12 mouse cellular contexts compared by ENCODE assay signal in genomic region chr2:26582741-26583140, GRCm38 (mm10). TPM values are rescaled to one million over a fixed set of nuclear protein-coding genes. Genes with fewer than 3 reads are reported as not detected.
DNase-seq lines count a peak whose midpoint lies in the region; ATAC-seq and TF ChIP-seq lines count a peak whose summit lies in the region.
"Had no signal": no experiment of that assay in that cellular context is flagged by ENCODE, and none has a peak within 500 bp of the region (broad histone marks: within the 10 kb centered on the region; RNA-seq: fewer than 3 reads in every experiment).

No protein-coding gene starts in this region.

- no peaks in the 10 kb centered on the region for H3K27me3 ChIP-seq in hindbrain, embryonic 14.5 days (ENCODE audit: control insufficient read depth, insufficient read depth, low read length)
- no peaks in the 10 kb centered on the region for H3K27me3 ChIP-seq in hindbrain, embryonic 16.5 days (replicated peaks; ENCODE audit: control insufficient read depth, insufficient read depth, low read length)
- 0 out of 2 replicates have a peak, but pooled peaks cover 4% of the 10 kb centered on the region for H3K27me3 ChIP-seq in E14TG2a.4 (ENCODE audit: insufficient read depth, low read length)

- 0 out of 2 replicates have a peak overlapping the region, but pooled peaks have one; percentile 12 for H3K27ac ChIP-seq in hindbrain, embryonic 14.5 days
- no peak overlapping the region for H3K27ac ChIP-seq in hindbrain, embryonic 16.5 days (ENCODE audit: low read depth, low read length)
- H3K27ac ChIP-seq in brown adipose tissue, adult 24 weeks (replicated peaks; ENCODE audit: low read depth, low read length), result peak overlapping the region; percentile 99

- no peaks in the 10 kb centered on the region for H3K36me3 ChIP-seq in hindbrain, embryonic 14.5 days (replicated peaks; ENCODE audit: control insufficient read depth, insufficient read depth)
- H3K36me3 ChIP-seq in hindbrain, embryonic 16.5 days (ENCODE audit: control insufficient read depth, insufficient read depth, low read length), result no peaks in the 10 kb centered on the region
- H3K36me3 ChIP-seq in E14TG2a.4 (ENCODE audit: insufficient read depth, low read length), result no peaks in the 10 kb centered on the region

- no peak overlapping the region for H3K4me3 ChIP-seq in hindbrain, embryonic 14.5 days (replicated peaks; ENCODE audit: low read length)
- no peak overlapping the region for H3K4me3 ChIP-seq in hindbrain, embryonic 16.5 days (ENCODE audit: low read length)
- H3K4me3 ChIP-seq in E14TG2a.4 (replicated peaks; ENCODE audit: low read length), result 0 out of 2 replicates have a peak overlapping the region, but pooled peaks have one; percentile 23
- peak overlapping the region; percentile 56 for H3K4me3 ChIP-seq in brown adipose tissue, adult 24 weeks (ENCODE audit: insufficient read depth, low read depth, low read length)

- H3K4me2 ChIP-seq in hindbrain, embryonic 14.5 days (replicated peaks), result no peak overlapping the region
- H3K4me2 ChIP-seq in hindbrain, embryonic 16.5 days (ENCODE audit: low read length), result no peak overlapping the region

- H3K4me1 ChIP-seq in hindbrain, embryonic 14.5 days (replicated peaks; ENCODE audit: control insufficient read depth, insufficient read depth, low read length), result peaks cover 13% of the 10 kb centered on the region
- peaks cover 6% of the 10 kb centered on the region; the same call in 1 of the 2 replicates for H3K4me1 ChIP-seq in hindbrain, embryonic 16.5 days (ENCODE audit: control insufficient read depth, insufficient read depth, low read depth, low read length)
- H3K4me1 ChIP-seq in E14TG2a.4 (replicated peaks; ENCODE audit: low read depth, low read length), result peaks cover 60% of the 10 kb centered on the region
- H3K4me1 ChIP-seq in brown adipose tissue, adult 24 weeks (ENCODE audit: control insufficient read depth, insufficient read depth, insufficient read length, low read length), result peaks cover 14% of the 10 kb centered on the region

- H3K9ac ChIP-seq in hindbrain, embryonic 14.5 days, result no peak overlapping the region
- H3K9ac ChIP-seq in hindbrain, embryonic 16.5 days (ENCODE audit: low read depth, low read length), result no peak overlapping the region

- no peaks in the 10 kb centered on the region for H3K9me3 ChIP-seq in hindbrain, embryonic 14.5 days (ENCODE audit: control insufficient read depth, low read length)
- no peaks in the 10 kb centered on the region for H3K9me3 ChIP-seq in hindbrain, embryonic 16.5 days (ENCODE audit: control insufficient read depth, low read length)
- no peaks in the 10 kb centered on the region for H3K9me3 ChIP-seq in E14TG2a.4 (ENCODE audit: low read length)
- H3K9me3 ChIP-seq: G1E had no signal

- 71% methylated on average over 7 of the region's 7 CpGs for WGBS in hindbrain, embryonic 14.5 days
- 64% methylated on average over 7 of the region's 7 CpGs for WGBS in hindbrain, embryonic 16.5 days

- no peak for ATAC-seq in hindbrain, embryonic 14.5 days (ENCODE audit: low FRiP score)
- ATAC-seq in hindbrain, embryonic 16.5 days, result no peak
- ATAC-seq in frontal cortex, adult (ENCODE audit: low TSS enrichment), result no peak

- DNase-seq in hindbrain, embryonic 14.5 days (ENCODE audit: low spot score), result no peak
- DNase-seq in kidney, postnatal 25 days, result peak; percentile 49 to 52
- no peak for DNase-seq in frontal cortex, adult 2 months (ENCODE audit: extremely low spot score in 1 of 2, low spot score in 1 of 2)
- no peak for DNase-seq in ovary, adult 18-20 months (ENCODE audit: low spot score)
- DNase-seq: adrenal gland, postnatal 10 days; cerebellum, postnatal 25 days; gastrocnemius, postnatal 36 days had no signal

- no peak for TF ChIP-seq CTCF in E14TG2a.4 (conservative IDR thresholded peaks at IDR 0.05; ENCODE audit: low read length)

RNA-seq across cellular contexts. Expression of gene Egfl7, which starts 2.9 kb away (rescaled TPM):
- 62.2 and 69.2 TPM in 2 replicates for polyA plus RNA-seq in hindbrain, embryonic 14.5 days (2014; fragmentation: Nextera tagmentation; extraction: Ambion mirVana)
- 75.4 and 76.2 TPM in 2 replicates for polyA plus RNA-seq in hindbrain, embryonic 16.5 days (2015; fragmentation: Nextera tagmentation; extraction: Ambion mirVana)
- polyA plus RNA-seq in brown adipose tissue, adult 24 weeks (2012; ENCODE audit: insufficient read depth, insufficient read length, missing spikeins), result 75.5 and 80.4 TPM in 2 replicates
- 123 and 130 TPM in 2 replicates for polyA plus RNA-seq in frontal cortex, adult 2 months (2012; rRNA removed)

RNA-seq across cellular contexts. Expression of gene Gm20532, which starts 3.7 kb away (rescaled TPM):
- polyA plus RNA-seq in hindbrain, embryonic 14.5 days (2014; fragmentation: Nextera tagmentation; extraction: Ambion mirVana), result not detected in 2 replicates
- not detected in 2 replicates for polyA plus RNA-seq in hindbrain, embryonic 16.5 days (2015; fragmentation: Nextera tagmentation; extraction: Ambion mirVana)
- polyA plus RNA-seq in brown adipose tissue, adult 24 weeks (2012; ENCODE audit: insufficient read depth, insufficient read length, missing spikeins), result not detected in 2 replicates
- not detected in 2 replicates for polyA plus RNA-seq in frontal cortex, adult 2 months (2012; rRNA removed)
- polyA plus RNA-seq: G1E had no signal

RNA-seq across cellular contexts. Expression of gene Agpat2, which starts 21.5 kb away (rescaled TPM):
- polyA plus RNA-seq in hindbrain, embryonic 14.5 days (2014; fragmentation: Nextera tagmentation; extraction: Ambion mirVana), result 5.6 and 6.6 TPM in 2 replicates
- 6.2 and 7.2 TPM in 2 replicates for polyA plus RNA-seq in hindbrain, embryonic 16.5 days (2015; fragmentation: Nextera tagmentation; extraction: Ambion mirVana)
- polyA plus RNA-seq in brown adipose tissue, adult 24 weeks (2012; ENCODE audit: insufficient read depth, insufficient read length, missing spikeins), result 2,029 and 2,407 TPM in 2 replicates
- polyA plus RNA-seq in frontal cortex, adult 2 months (2012; rRNA removed), result 2.7 and 3.6 TPM in 2 replicates

RNA-seq across cellular contexts. Expression of gene Fam69b, which starts 45.5 kb away (rescaled TPM):
- polyA plus RNA-seq in hindbrain, embryonic 14.5 days (2014; fragmentation: Nextera tagmentation; extraction: Ambion mirVana), result 128 and 136 TPM in 2 replicates
- 153 and 156 TPM in 2 replicates for polyA plus RNA-seq in hindbrain, embryonic 16.5 days (2015; fragmentation: Nextera tagmentation; extraction: Ambion mirVana)
- 24.4 and 49.4 TPM in 2 replicates for polyA plus RNA-seq in brown adipose tissue, adult 24 weeks (2012; ENCODE audit: insufficient read depth, insufficient read length, missing spikeins)
- 82.4 and 88.0 TPM in 2 replicates for polyA plus RNA-seq in frontal cortex, adult 2 months (2012; rRNA removed)
- polyA plus RNA-seq: G1E had no signal

Comparison
In these comparisons a context has a peak if more than half of its experiments do, and no peak if none do; other contexts are left out.
1. DNase-seq: peak in kidney, postnatal 25 days (2 of 2); none in hindbrain, embryonic 14.5 days (single experiment), frontal cortex, adult 2 months (0 of 2) and ovary, adult 18-20 months (single experiment).
2. H3K4me3 ChIP-seq: peak in E14TG2a.4 (single experiment) and brown adipose tissue, adult 24 weeks (single experiment); none in hindbrain, embryonic 14.5 days (single experiment) and hindbrain, embryonic 16.5 days (single experiment).
3. RNA of gene Agpat2, which starts 21.5 kb away (polyA plus RNA-seq): 2,029 to 2,407 TPM in brown adipose tissue, adult 24 weeks; 5.6 to 6.6 TPM in hindbrain, embryonic 14.5 days, 6.2 to 7.2 TPM in hindbrain, embryonic 16.5 days and 2.7 to 3.6 TPM in frontal cortex, adult 2 months; every median in the first group is over 100 times any median in the second.